Mouse (Mus musculus) MEL (cell line): ENCODE data around the gene Dock4. TPM values are rescaled to one million over a fixed set of nuclear protein-coding genes. Genes with fewer than 3 reads are reported as not detected.

Experiments used
- DNase-seq: peaks from one replicate; pipeline ENCODE4 v3.0.0; 2011; ENCODE audit warnings: low read depth, low spot score
- H3K27ac ChIP-seq: 2 replicates; pipeline ENCODE4 v1.5.1; 2012; ENCODE audit warnings: low read depth, mild to moderate bottlenecking, control low read depth, low read length, moderate library complexity; ENCODE audit not compliant: control insufficient read depth
- H3K27me3 ChIP-seq, 2 experiments: fragments of 150-350 bp in 1 of 2; sonication (generic) in 1 of 2; 2 replicates each; pipeline ENCODE4 v1.6.1; 2012; ENCODE audit warnings: low read length in 2 of 2, mild to moderate bottlenecking in 2 of 2, improper control_type of control experiment in 1 of 2, moderate library complexity in 1 of 2; ENCODE audit not compliant: insufficient read depth in 2 of 2, control insufficient read depth in 1 of 2
- H3K36me3 ChIP-seq, 2 experiments: 2 replicates each; pipeline ENCODE4 v1.6.1; 2012 to 2014; ENCODE audit warnings: low read length in 2 of 2, improper control_type of control experiment in 1 of 2, inconsistent platforms in 1 of 2, mild to moderate bottlenecking in 1 of 2; ENCODE audit not compliant: insufficient read depth in 2 of 2, control insufficient read depth in 1 of 2
- H3K4me1 ChIP-seq, 2 experiments: fragments of 150-350 bp in 1 of 2; sonication (generic) in 1 of 2; 2 replicates each; pipeline ENCODE4 v1.6.1; 2012; ENCODE audit warnings: low read length in 2 of 2, improper control_type of control experiment in 1 of 2, mild to moderate bottlenecking in 1 of 2; ENCODE audit not compliant: insufficient read depth in 2 of 2, control insufficient read depth in 1 of 2
- H3K4me3 ChIP-seq, 2 experiments: fragments of 150-350 bp in 1 of 2; sonication (generic) in 1 of 2; 2 replicates each; pipeline ENCODE4 v1.5.1; 2012; ENCODE audit warnings: low read depth in 2 of 2, low read length in 2 of 2, mild to moderate bottlenecking in 2 of 2, moderate library complexity in 2 of 2, control low read depth in 1 of 2, improper control_type of control experiment in 1 of 2; ENCODE audit not compliant: control insufficient read depth in 1 of 2, insufficient read depth in 1 of 2
- H3K79me2 ChIP-seq: 2 replicates; pipeline ENCODE4 v1.6.1; 2012; ENCODE audit warnings: mild to moderate bottlenecking, low read length, moderate library complexity; ENCODE audit not compliant: control insufficient read depth, poor library complexity, insufficient read depth
- H3K9ac ChIP-seq: 2 replicates; pipeline ENCODE4 v1.6.1; 2012; ENCODE audit warnings: low read depth, mild to moderate bottlenecking, control low read depth, low read length, moderate library complexity; ENCODE audit not compliant: control insufficient read depth, poor library complexity, severe bottlenecking
- H3K9me3 ChIP-seq: fragments of 150-350 bp; sonication (generic); replicated peaks from 2 replicates; pipeline ENCODE4 v1.6.1; 2012; ENCODE audit warnings: mild to moderate bottlenecking, low read length, improper control_type of control experiment, moderate library complexity; ENCODE audit not compliant: insufficient read depth
- CTCF ChIP-seq, 3 experiments: IDR thresholded peaks in 2 of 3; conservative IDR thresholded peaks in 1 of 3; 2 replicates each; pipeline ENCODE4 v1.5.1; 2011 to 2012; ENCODE audit warnings: low read length in 3 of 3, low read depth in 2 of 3, mild to moderate bottlenecking in 2 of 3, improper control_type of control experiment in 1 of 3, inconsistent platforms in 1 of 3, mixed read lengths in 1 of 3, moderate library complexity in 1 of 3; ENCODE audit not compliant: control insufficient read depth in 1 of 3, insufficient read depth in 1 of 3, poor library complexity in 1 of 3, severe bottlenecking in 1 of 3
- ELF1 ChIP-seq: IDR thresholded peaks from 2 replicates; pipeline ENCODE4 v1.6.1; 2014; ENCODE audit warnings: low read depth, mild to moderate bottlenecking, inconsistent platforms, low read length, improper control_type of control experiment, moderate library complexity
- ETS1 ChIP-seq: IDR thresholded peaks from 2 replicates; pipeline ENCODE4 v1.6.1; 2012; ENCODE audit warnings: low read depth, mild to moderate bottlenecking, inconsistent platforms, low read length, improper control_type of control experiment, moderate library complexity
- JUND ChIP-seq: IDR thresholded peaks from 2 replicates; pipeline ENCODE4 v1.6.1; 2011; ENCODE audit warnings: low read depth, mild to moderate bottlenecking, improper control_type of control experiment, low read length
- KAT2A ChIP-seq: conservative IDR thresholded peaks from 2 replicates; pipeline ENCODE4 v1.6.1; 2012; ENCODE audit warnings: low read depth, low read length, improper control_type of control experiment, inconsistent platforms
- MAX ChIP-seq: IDR thresholded peaks from 2 replicates; pipeline ENCODE4 v1.6.1; 2011; ENCODE audit warnings: low read length, improper control_type of control experiment
- MEF2A ChIP-seq: IDR thresholded peaks from 2 replicates; pipeline ENCODE4 v1.6.1; 2014; ENCODE audit warnings: low read depth, mild to moderate bottlenecking, inconsistent platforms, low read length, improper control_type of control experiment; ENCODE audit not compliant: poor library complexity, insufficient replicate concordance, severe bottlenecking; ENCODE audit errors: extremely low read depth
- MYB ChIP-seq: IDR thresholded peaks from 2 replicates; pipeline ENCODE4 v1.6.1; 2011; ENCODE audit warnings: mild to moderate bottlenecking, low read depth, low read length, improper control_type of control experiment
- NELFE ChIP-seq: IDR thresholded peaks from 2 replicates; pipeline ENCODE4 v1.6.1; 2011; ENCODE audit warnings: low read depth, low read length, improper control_type of control experiment
- POLR2A ChIP-seq, 2 experiments: IDR thresholded peaks; 2 replicates each; pipeline ENCODE4 v1.6.1; 2011 to 2012; ENCODE audit warnings: low read length in 2 of 2, mild to moderate bottlenecking in 2 of 2, control low read depth in 1 of 2, improper control_type of control experiment in 1 of 2, low read depth in 1 of 2, moderate library complexity in 1 of 2; ENCODE audit not compliant: control insufficient read depth in 1 of 2, insufficient read depth in 1 of 2, poor library complexity in 1 of 2
- RAD21 ChIP-seq: IDR thresholded peaks from 2 replicates; pipeline ENCODE4 v1.6.1; 2011; ENCODE audit warnings: mild to moderate bottlenecking, low read depth, low read length, improper control_type of control experiment
- SMC3 ChIP-seq: IDR thresholded peaks from 2 replicates; pipeline ENCODE4 v1.6.1; 2011; ENCODE audit warnings: low read depth, low read length, improper control_type of control experiment
- TAL1 ChIP-seq: IDR thresholded peaks from 2 replicates; pipeline ENCODE4 v1.6.1; 2012; ENCODE audit warnings: mild to moderate bottlenecking, inconsistent platforms, low read length, moderate library complexity, mixed read lengths
- TBP ChIP-seq: IDR thresholded peaks from 2 replicates; pipeline ENCODE4 v1.8.0; 2011; ENCODE audit warnings: low read depth, low read length, improper control_type of control experiment
- TCF12 ChIP-seq: IDR thresholded peaks from 2 replicates; pipeline ENCODE4 v1.6.1; 2014; ENCODE audit warnings: low read depth, mild to moderate bottlenecking, inconsistent platforms, low read length, improper control_type of control experiment, moderate library complexity
- UBTF ChIP-seq: IDR thresholded peaks from 2 replicates; pipeline ENCODE4 v1.6.1; 2012; ENCODE audit warnings: low read depth, mild to moderate bottlenecking, inconsistent platforms, low read length, improper control_type of control experiment, moderate library complexity, borderline replicate concordance; ENCODE audit not compliant: insufficient read depth
- USF1 ChIP-seq: IDR thresholded peaks from 2 replicates; pipeline ENCODE4 v1.6.1; 2014; ENCODE audit warnings: low read depth, mild to moderate bottlenecking, inconsistent platforms, low read length, improper control_type of control experiment, moderate library complexity
- USF2 ChIP-seq, 2 experiments: IDR thresholded peaks; 2 replicates each; pipeline ENCODE4 v1.6.1; 2011 to 2012; ENCODE audit warnings: improper control_type of control experiment in 2 of 2, low read length in 2 of 2, borderline replicate concordance in 1 of 2, inconsistent platforms in 1 of 2, low read depth in 1 of 2, mild to moderate bottlenecking in 1 of 2; ENCODE audit not compliant: insufficient read depth in 1 of 2
- ZC3H11A ChIP-seq: IDR thresholded peaks from 2 replicates; pipeline ENCODE4 v1.6.1; 2012; ENCODE audit warnings: low read depth, mild to moderate bottlenecking, inconsistent platforms, low read length, improper control_type of control experiment
- ZKSCAN1 ChIP-seq: IDR thresholded peaks from 2 replicates; pipeline ENCODE4 v1.6.1; 2012; ENCODE audit warnings: low read depth, mild to moderate bottlenecking, inconsistent platforms, low read length, improper control_type of control experiment, moderate library complexity
- polyA plus RNA-seq, 2 experiments: library from polyadenylated mRNA; stranded (reverse) in 1 of 2; unstranded in 1 of 2; fragments of >175 nt in 1 of 2; fragments of >200 nt in 1 of 2; gene quantifications; 2 replicates each; pipeline versions ENCODE4 v1.2.1 to v1.2.4; 2012; ENCODE audit warnings: low replicate concordance in 2 of 2, low read depth in 1 of 2; ENCODE audit not compliant: insufficient read length in 2 of 2, insufficient read depth in 1 of 2, missing spikeins in 1 of 2
- total RNA-seq: library from RNA; depleted of rRNA; stranded (reverse); fragments of 300-350 nt; gene quantifications from 2 replicates; pipeline ENCODE4 v1.2.3, GENCODE M21; 2012

The Dock4 gene
- total and polyA plus RNA-seq, 3 experiments = 0.08 to 0.17 TPM; not detected in 1

- TF ChIP-seq ELF1 = no peak
- no peak for TF ChIP-seq ETS1
- no peak for TF ChIP-seq SMC3
- no peak for TF ChIP-seq TAL1
- TF ChIP-seq RAD21 = no peak
- TF ChIP-seq MEF2A = no peak
- no peak for TF ChIP-seq JUND
- TF ChIP-seq ZKSCAN1 = no peak
- no peak for TF ChIP-seq UBTF
- TF ChIP-seq USF1 = no peak
- TF ChIP-seq TCF12 = no peak
- no peak for TF ChIP-seq TBP
- TF ChIP-seq NELFE = no peak
- no peak for TF ChIP-seq CTCF (IDR thresholded peaks at IDR 0.05 in 2 of 3, conservative IDR thresholded peaks at IDR 0.05 in 1 of 3; ENCODE audit: control insufficient read depth in 1 of 3, insufficient read depth in 1 of 3, low read depth in 2 of 3, low read length in 3 of 3, poor library complexity in 1 of 3, severe bottlenecking in 1 of 3)
- no peak for TF ChIP-seq USF2 (IDR thresholded peaks at IDR 0.05; ENCODE audit: borderline replicate concordance in 1 of 2, insufficient read depth in 1 of 2, low read depth in 1 of 2, low read length in 2 of 2)
- no peak for TF ChIP-seq MAX
- TF ChIP-seq POLR2A (IDR thresholded peaks at IDR 0.05; ENCODE audit: control insufficient read depth in 1 of 2, insufficient read depth in 1 of 2, low read depth in 1 of 2, low read length in 2 of 2, poor library complexity in 1 of 2) = no peak
- TF ChIP-seq, all 39 proteins: peak for 0
- no peak for DNase-seq
- Histone ChIP-seq H3K79me2 (no peaks in the 10 kb centered on the region), H3K9me3 (no peaks in the 10 kb centered on the region), H3K27ac (no peak overlapping the region), H3K4me3 (no peak overlapping the region), H3K9ac (no peak overlapping the region), H3K27me3 (no peaks in the 10 kb centered on the region), H3K36me3 (no peaks in the 10 kb centered on the region), H3K4me1 (no peaks in the 10 kb centered on the region)
Observed at GRCm38 (mm10) chr12:40745501-40745900, 299.7 kb downstream of the Dock4 start.

GRCm38 (mm10) chr12:40746081-40746480 lies 300.3 kb downstream of the Dock4 start:
- no peak overlapping the region for H3K9ac ChIP-seq
- H3K79me2 ChIP-seq = no peaks in the 10 kb centered on the region
- H3K9me3 ChIP-seq = no peaks in the 10 kb centered on the region
- no peak overlapping the region for H3K4me3 ChIP-seq
- H3K36me3 ChIP-seq = no peaks in the 10 kb centered on the region
- TF ChIP-seq KAT2A = no peak
- TF ChIP-seq MEF2A = no peak
- no peak for TF ChIP-seq ZC3H11A
- TF ChIP-seq MYB = no peak
- no peak overlapping the region for H3K27ac ChIP-seq
- no peaks in the 10 kb centered on the region for H3K4me1 ChIP-seq
- H3K27me3 ChIP-seq = no peaks in the 10 kb centered on the region
- DNase-seq = no peak
